Mouse (Mus musculus) MEL (cell line): ENCODE results near the gene Llph.

Source experiments
- CHD2 ChIP-seq: IDR thresholded peaks from 2 replicates; pipeline ENCODE4 v1.6.1; 2011; ENCODE audit warnings: low read length, improper control_type of control experiment
- CTCF ChIP-seq, 3 experiments: IDR thresholded peaks in 2 of 3; conservative IDR thresholded peaks in 1 of 3; 2 replicates each; pipeline ENCODE4 v1.5.1; 2011 to 2012; ENCODE audit warnings: low read length in 3 of 3, low read depth in 2 of 3, mild to moderate bottlenecking in 2 of 3, improper control_type of control experiment in 1 of 3, inconsistent platforms in 1 of 3, mixed read lengths in 1 of 3, moderate library complexity in 1 of 3; ENCODE audit not compliant: control insufficient read depth in 1 of 3, insufficient read depth in 1 of 3, poor library complexity in 1 of 3, severe bottlenecking in 1 of 3
- NRF1 ChIP-seq: IDR thresholded peaks from 2 replicates; pipeline ENCODE4 v1.6.1; 2014; ENCODE audit warnings: low read depth, mild to moderate bottlenecking, inconsistent platforms, low read length, improper control_type of control experiment, moderate library complexity; ENCODE audit not compliant: poor library complexity, insufficient read depth, severe bottlenecking
- POLR2A ChIP-seq, 2 experiments: IDR thresholded peaks; 2 replicates each; pipeline ENCODE4 v1.6.1; 2011 to 2012; ENCODE audit warnings: low read length in 2 of 2, mild to moderate bottlenecking in 2 of 2, control low read depth in 1 of 2, improper control_type of control experiment in 1 of 2, low read depth in 1 of 2, moderate library complexity in 1 of 2; ENCODE audit not compliant: control insufficient read depth in 1 of 2, insufficient read depth in 1 of 2, poor library complexity in 1 of 2
- RCOR1 ChIP-seq: IDR thresholded peaks from 2 replicates; pipeline ENCODE4 v1.6.1; 2012; ENCODE audit warnings: low read depth, mild to moderate bottlenecking, inconsistent platforms, low read length, improper control_type of control experiment
- TCF12 ChIP-seq: IDR thresholded peaks from 2 replicates; pipeline ENCODE4 v1.6.1; 2014; ENCODE audit warnings: low read depth, mild to moderate bottlenecking, inconsistent platforms, low read length, improper control_type of control experiment, moderate library complexity
- USF1 ChIP-seq: IDR thresholded peaks from 2 replicates; pipeline ENCODE4 v1.6.1; 2014; ENCODE audit warnings: low read depth, mild to moderate bottlenecking, inconsistent platforms, low read length, improper control_type of control experiment, moderate library complexity

DNA sequence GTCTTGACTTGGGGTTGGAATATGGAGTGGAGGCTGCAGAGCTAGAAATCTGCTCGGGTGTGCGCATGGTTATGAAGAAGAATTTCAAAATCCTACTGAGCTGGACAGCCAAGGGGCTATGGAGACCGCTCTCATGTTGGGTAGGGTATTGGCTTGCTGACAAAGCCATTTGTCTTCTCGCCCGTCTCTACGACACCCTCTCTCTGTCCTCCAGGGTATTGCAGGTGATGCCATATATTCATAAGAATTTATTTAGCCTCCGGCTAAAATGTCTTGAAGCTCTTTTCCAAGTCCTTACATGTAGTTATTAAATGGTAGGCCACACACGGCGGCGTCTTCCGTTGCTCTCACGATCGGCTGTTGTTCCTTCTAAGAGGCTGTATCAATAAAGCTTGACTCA is 43.1 kb downstream of the Llph start:
- TF ChIP-seq CTCF (IDR thresholded peaks at IDR 0.05 in 2 of 3, conservative IDR thresholded peaks at IDR 0.05 in 1 of 3; ENCODE audit: control insufficient read depth in 1 of 3, insufficient read depth in 1 of 3, low read depth in 2 of 3, low read length in 3 of 3, poor library complexity in 1 of 3, severe bottlenecking in 1 of 3) (peak in 1 of 3 experiments; percentile 16; a peak in 1 of 6 replicates), NRF1 (no peak), CHD2 (no peak), TCF12 (no peak), RCOR1 (no peak), USF1 (no peak), POLR2A (IDR thresholded peaks at IDR 0.05; ENCODE audit: control insufficient read depth in 1 of 2, insufficient read depth in 1 of 2, low read depth in 1 of 2, low read length in 2 of 2, poor library complexity in 1 of 2) (no peak)
